Mouse (Mus musculus): ENCODE measurements at regions not wholly inside any gene's neighbourhood (a gene's known extent, or its start where the extent isn't known, plus 50 kb on each side); places are given as distances from the start of the nearest gene placed in this dataset.

DNA sequence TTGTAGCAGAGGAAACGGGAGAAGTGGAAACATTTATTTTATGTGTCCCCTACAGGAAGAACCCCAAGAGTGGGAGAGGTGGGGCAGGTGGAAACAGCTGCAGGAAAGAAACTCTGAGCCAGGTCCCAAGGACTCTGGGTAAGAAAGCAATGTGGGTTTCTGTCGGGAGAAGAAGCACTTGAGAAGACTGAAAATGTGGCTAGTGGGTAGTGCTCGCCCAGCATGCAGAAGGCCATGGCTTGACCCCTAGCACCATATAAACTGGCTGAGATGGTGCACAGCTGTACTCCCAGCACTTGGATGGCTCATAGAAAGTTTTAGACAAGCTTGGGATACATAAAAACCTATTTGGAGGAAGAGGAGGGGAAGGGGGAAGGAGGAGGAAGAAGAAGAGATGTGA lies 71.9 kb upstream of the Jade1 start:
- H3K27ac ChIP-seq (ENCODE audit: low read depth, low read length): no peak overlapping the region
- H3K9me3 ChIP-seq (ENCODE audit: control insufficient read depth, low read length): no peaks in the 10 kb centered on the region
- H3K4me3 ChIP-seq (ENCODE audit: low read depth, low read length): no peak overlapping the region
- H3K4me1 ChIP-seq (ENCODE audit: control insufficient read depth, insufficient read depth, low read length): no peaks in the 10 kb centered on the region
- H3K4me2 ChIP-seq (ENCODE audit: low read depth): no peak overlapping the region
- ATAC-seq (ENCODE audit: insufficient read depth, low FRiP score, low TSS enrichment): no peak
- DNase-seq (ENCODE audit: low spot score): no peak
- no peaks in the 10 kb centered on the region for H3K36me3 ChIP-seq (ENCODE audit: control insufficient read depth, insufficient read depth, low read length)
- no peak overlapping the region for H3K9ac ChIP-seq (ENCODE audit: low read length)
- no peaks in the 10 kb centered on the region for H3K27me3 ChIP-seq (ENCODE audit: control insufficient read depth, insufficient read depth, low read length)
- 66% methylated on average over 3 of the region's 3 CpGs for WGBS

DNA sequence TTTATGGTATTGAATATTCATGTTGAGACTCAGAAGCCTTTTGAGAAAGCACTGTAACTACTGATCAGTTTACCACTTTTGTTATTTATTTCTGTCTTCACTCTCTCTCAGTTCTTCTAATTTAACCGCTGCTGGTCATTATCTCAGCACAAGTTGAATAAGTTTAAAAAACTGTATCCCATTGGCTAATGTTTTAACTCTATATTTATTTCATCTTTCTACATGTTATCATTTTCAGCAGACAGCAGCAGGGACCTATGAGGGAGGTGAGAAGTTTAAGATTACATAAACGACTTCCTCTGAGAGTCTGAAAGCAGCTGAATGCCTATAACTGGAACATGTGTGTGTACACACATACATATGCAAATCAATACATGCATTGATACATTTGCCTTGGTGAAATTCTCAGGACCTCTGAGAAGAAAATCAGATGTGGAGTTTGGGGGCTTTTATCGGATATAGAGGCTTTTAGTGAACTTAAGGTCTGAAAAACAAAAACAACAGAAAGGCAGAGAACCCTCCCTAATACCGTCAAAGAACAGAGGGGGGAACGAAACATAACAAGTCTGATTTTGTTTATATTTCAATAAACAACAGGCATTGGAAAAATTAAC lies 72.5 kb upstream of the Jade1 start:
- no peak for DNase-seq (ENCODE audit: low spot score)
- no peak overlapping the region for H3K27ac ChIP-seq (ENCODE audit: low read depth, low read length)
- no peaks in the 10 kb centered on the region for H3K4me1 ChIP-seq (ENCODE audit: control insufficient read depth, insufficient read depth, low read length)
- H3K9ac ChIP-seq (ENCODE audit: low read length): no peak overlapping the region
- H3K9me3 ChIP-seq (ENCODE audit: control insufficient read depth, low read length): no peaks in the 10 kb centered on the region
- H3K4me2 ChIP-seq (ENCODE audit: low read depth): no peak overlapping the region
- H3K36me3 ChIP-seq (ENCODE audit: control insufficient read depth, insufficient read depth, low read length): no peaks in the 10 kb centered on the region
- ATAC-seq (ENCODE audit: insufficient read depth, low FRiP score, low TSS enrichment): no peak
- no peaks in the 10 kb centered on the region for H3K27me3 ChIP-seq (ENCODE audit: control insufficient read depth, insufficient read depth, low read length)
- H3K4me3 ChIP-seq (ENCODE audit: low read depth, low read length): no peak overlapping the region
- 80% methylated on average over 5 of the region's 5 CpGs for WGBS

DNA sequence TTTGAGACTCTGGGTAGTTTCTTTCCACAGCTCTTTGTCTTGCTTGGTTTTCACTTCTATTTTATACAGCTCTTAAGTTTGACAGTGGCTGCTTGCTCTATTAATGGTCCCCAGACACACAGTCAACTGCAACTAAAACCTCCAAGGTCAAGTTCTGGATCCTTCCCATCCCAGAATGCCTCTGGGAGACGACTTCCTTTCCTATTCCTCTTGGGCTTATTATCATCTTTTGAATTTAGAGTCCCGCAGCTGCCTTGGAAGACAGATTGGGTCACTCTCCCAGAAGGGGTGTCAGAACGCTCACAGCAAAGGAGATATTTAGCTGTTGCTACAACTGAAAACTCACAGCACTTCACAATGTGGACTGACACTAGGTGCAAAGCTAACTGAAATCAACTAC lies 75.3 kb upstream of the Jade1 start:
- no peaks in the 10 kb centered on the region for H3K9me3 ChIP-seq (ENCODE audit: control insufficient read depth, low read length)
- H3K36me3 ChIP-seq (ENCODE audit: control insufficient read depth, insufficient read depth, low read length): no peaks in the 10 kb centered on the region
- H3K4me3 ChIP-seq (ENCODE audit: low read depth, low read length): no peak overlapping the region
- H3K27ac ChIP-seq (ENCODE audit: low read depth, low read length): no peak overlapping the region
- H3K9ac ChIP-seq (ENCODE audit: low read length): no peak overlapping the region
- no peak for DNase-seq (ENCODE audit: low spot score)
- H3K4me2 ChIP-seq (ENCODE audit: low read depth): no peak overlapping the region
- no peaks in the 10 kb centered on the region for H3K27me3 ChIP-seq (ENCODE audit: control insufficient read depth, insufficient read depth, low read length)
- ATAC-seq (ENCODE audit: insufficient read depth, low FRiP score, low TSS enrichment): no peak
- WGBS: 86% methylated on average over 3 of the region's 3 CpGs
- no peaks in the 10 kb centered on the region for H3K4me1 ChIP-seq (ENCODE audit: control insufficient read depth, insufficient read depth, low read length)

DNA sequence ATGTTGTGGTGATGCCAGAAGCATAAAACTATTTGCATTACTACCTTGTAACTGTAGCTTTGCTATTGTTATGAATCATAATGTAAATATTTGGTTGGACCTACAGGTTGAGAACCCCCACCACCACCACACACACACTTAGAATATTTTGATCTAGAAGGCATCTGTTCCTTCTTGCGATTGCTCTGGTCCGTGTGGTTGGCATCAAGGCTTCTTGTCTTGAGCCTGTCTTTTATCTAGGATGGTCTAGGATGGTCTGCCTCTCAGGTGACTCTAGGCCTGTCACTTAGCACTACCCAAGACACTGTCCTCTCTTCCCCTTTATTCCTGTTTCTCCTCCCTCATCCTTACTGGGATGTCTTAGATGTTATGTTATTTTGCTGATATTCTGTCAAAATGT lies 76.6 kb upstream of the Jade1 start:
- 98% methylated on average over 2 of the region's 2 CpGs for WGBS
- H3K4me2 ChIP-seq (ENCODE audit: low read depth): no peak overlapping the region
- no peaks in the 10 kb centered on the region for H3K4me1 ChIP-seq (ENCODE audit: control insufficient read depth, insufficient read depth, low read length)
- no peaks in the 10 kb centered on the region for H3K9me3 ChIP-seq (ENCODE audit: control insufficient read depth, low read length)
- DNase-seq (ENCODE audit: low spot score): no peak
- H3K27ac ChIP-seq (ENCODE audit: low read depth, low read length): no peak overlapping the region
- H3K36me3 ChIP-seq (ENCODE audit: control insufficient read depth, insufficient read depth, low read length): no peaks in the 10 kb centered on the region
- H3K27me3 ChIP-seq (ENCODE audit: control insufficient read depth, insufficient read depth, low read length): no peaks in the 10 kb centered on the region
- no peak for ATAC-seq (ENCODE audit: insufficient read depth, low FRiP score, low TSS enrichment)
- H3K4me3 ChIP-seq (ENCODE audit: low read depth, low read length): no peak overlapping the region
- no peak overlapping the region for H3K9ac ChIP-seq (ENCODE audit: low read length)

DNA sequence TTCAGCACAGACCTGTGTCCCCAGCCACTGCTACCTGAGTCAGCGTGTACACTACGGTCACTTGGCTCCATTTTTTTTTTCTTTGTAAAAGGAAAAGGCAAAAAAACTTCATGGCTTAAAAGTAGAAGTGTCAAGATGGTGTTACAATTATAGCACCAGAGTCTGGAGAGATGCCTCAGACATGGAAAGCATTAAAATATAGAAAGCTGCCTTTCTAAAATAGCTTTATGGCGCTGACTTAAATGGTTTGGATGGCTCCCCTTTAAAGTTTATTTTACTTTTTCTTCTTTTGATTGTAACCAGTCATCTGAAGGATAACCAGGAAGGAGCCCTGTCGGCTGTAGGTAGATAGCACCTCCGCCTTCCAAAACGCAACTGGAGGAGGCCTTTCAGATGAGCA lies 79.0 kb upstream of the Jade1 start:
- no peaks in the 10 kb centered on the region for H3K27me3 ChIP-seq (ENCODE audit: control insufficient read depth, insufficient read depth, low read length)
- no peaks in the 10 kb centered on the region for H3K4me1 ChIP-seq (ENCODE audit: control insufficient read depth, insufficient read depth, low read length)
- no peaks in the 10 kb centered on the region for H3K9me3 ChIP-seq (ENCODE audit: control insufficient read depth, low read length)
- H3K36me3 ChIP-seq (ENCODE audit: control insufficient read depth, insufficient read depth, low read length): no peaks in the 10 kb centered on the region
- no peak overlapping the region for H3K9ac ChIP-seq (ENCODE audit: low read length)
- H3K4me3 ChIP-seq (ENCODE audit: low read depth, low read length): no peak overlapping the region
- no peak overlapping the region for H3K4me2 ChIP-seq (ENCODE audit: low read depth)
- no peak for DNase-seq (ENCODE audit: low spot score)
- no peak overlapping the region for H3K27ac ChIP-seq (ENCODE audit: low read depth, low read length)
- WGBS: 90% methylated on average over 6 of the region's 6 CpGs
- ATAC-seq (ENCODE audit: insufficient read depth, low FRiP score, low TSS enrichment): no peak

DNA sequence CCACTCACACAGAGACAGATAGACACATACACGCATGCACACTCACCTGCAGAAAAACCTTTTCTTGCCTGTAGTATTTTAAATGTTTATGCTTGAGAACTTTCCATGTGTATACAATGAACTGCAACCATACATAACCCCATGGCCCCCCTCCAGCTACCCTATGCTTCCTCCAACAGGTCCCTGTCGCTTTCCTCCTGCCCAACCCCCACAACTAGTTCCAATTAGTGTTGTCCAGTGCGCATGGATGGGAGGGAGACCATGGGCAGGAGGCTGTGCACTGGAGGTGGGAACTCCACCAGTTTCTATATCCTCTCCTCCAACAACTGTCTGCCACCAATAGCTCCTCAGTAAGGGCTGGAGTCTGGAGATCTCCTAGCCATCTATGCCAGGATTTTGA lies 82.9 kb upstream of the Jade1 start:
- ATAC-seq (ENCODE audit: insufficient read depth, low FRiP score, low TSS enrichment) (no peak), DNase-seq (ENCODE audit: low spot score) (no peak)
- Histone ChIP-seq H3K9me3 (ENCODE audit: control insufficient read depth, low read length) (no peaks in the 10 kb centered on the region), H3K4me1 (ENCODE audit: control insufficient read depth, insufficient read depth, low read length) (no peaks in the 10 kb centered on the region), H3K27ac (ENCODE audit: low read depth, low read length) (no peak overlapping the region), H3K36me3 (ENCODE audit: control insufficient read depth, insufficient read depth, low read length) (no peaks in the 10 kb centered on the region), H3K4me3 (ENCODE audit: low read depth, low read length) (no peak overlapping the region), H3K4me2 (ENCODE audit: low read depth) (no peak overlapping the region), H3K27me3 (ENCODE audit: control insufficient read depth, insufficient read depth, low read length) (no peaks in the 10 kb centered on the region), H3K9ac (ENCODE audit: low read length) (no peak overlapping the region)
- 87% methylated on average over 3 of the region's 3 CpGs for WGBS

DNA sequence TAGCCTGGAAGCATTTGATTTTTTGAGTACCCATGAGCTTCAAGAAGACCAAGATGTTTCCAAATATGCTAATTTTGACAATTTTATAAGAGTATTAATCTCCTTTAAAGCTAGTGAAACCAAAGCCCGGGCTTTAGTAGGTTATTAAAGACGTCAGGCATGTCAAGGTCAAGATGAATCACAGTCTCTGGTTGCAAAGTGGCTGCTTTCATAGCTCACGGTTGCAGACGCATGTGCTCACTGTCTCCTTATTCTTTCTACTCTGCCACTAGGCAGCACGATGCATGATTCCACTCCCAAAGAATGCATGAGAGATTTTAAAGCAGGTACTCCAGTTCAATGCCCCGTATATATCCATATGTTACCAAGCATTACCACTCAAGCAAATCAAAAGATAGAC lies 86.4 kb upstream of the Jade1 start:
- Histone ChIP-seq H3K36me3 (ENCODE audit: control insufficient read depth, insufficient read depth, low read length) (no peaks in the 10 kb centered on the region), H3K4me1 (ENCODE audit: control insufficient read depth, insufficient read depth, low read length) (no peaks in the 10 kb centered on the region), H3K9me3 (ENCODE audit: control insufficient read depth, low read length) (no peaks in the 10 kb centered on the region), H3K27ac (ENCODE audit: low read depth, low read length) (no peak overlapping the region), H3K27me3 (ENCODE audit: control insufficient read depth, insufficient read depth, low read length) (no peaks in the 10 kb centered on the region), H3K4me3 (ENCODE audit: low read depth, low read length) (no peak overlapping the region), H3K4me2 (ENCODE audit: low read depth) (no peak overlapping the region), H3K9ac (ENCODE audit: low read length) (no peak overlapping the region)
- WGBS: 78% methylated on average over 6 of the region's 6 CpGs
- DNase-seq (ENCODE audit: low spot score): no peak
- ATAC-seq (ENCODE audit: insufficient read depth, low FRiP score, low TSS enrichment): no peak

DNA sequence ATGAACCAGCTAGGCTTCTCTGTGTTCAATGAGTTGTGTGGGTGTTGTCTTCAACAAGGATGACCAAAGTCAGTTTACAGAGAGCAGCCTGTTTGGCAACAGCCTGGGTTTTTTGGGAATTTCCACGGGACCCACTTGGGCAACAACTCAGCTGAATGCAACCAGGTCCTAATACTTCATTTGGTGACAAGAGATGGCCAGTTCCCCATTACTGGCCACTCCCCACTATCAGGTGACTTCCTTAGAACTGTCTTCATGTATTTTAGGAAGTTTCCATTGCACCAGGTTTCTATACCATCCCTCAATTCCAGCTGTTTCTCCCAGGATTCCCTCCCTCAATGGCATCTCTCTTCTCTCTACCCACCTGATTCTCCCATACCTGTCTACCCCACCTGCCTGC lies 87.7 kb upstream of the Jade1 start:
- ATAC-seq (ENCODE audit: insufficient read depth, low FRiP score, low TSS enrichment) (no peak), DNase-seq (ENCODE audit: low spot score) (no peak)
- no peaks in the 10 kb centered on the region for H3K9me3 ChIP-seq (ENCODE audit: control insufficient read depth, low read length)
- no peak overlapping the region for H3K4me2 ChIP-seq (ENCODE audit: low read depth)
- H3K27me3 ChIP-seq (ENCODE audit: control insufficient read depth, insufficient read depth, low read length): no peaks in the 10 kb centered on the region
- no peaks in the 10 kb centered on the region for H3K4me1 ChIP-seq (ENCODE audit: control insufficient read depth, insufficient read depth, low read length)
- no peak overlapping the region for H3K27ac ChIP-seq (ENCODE audit: low read depth, low read length)
- H3K9ac ChIP-seq (ENCODE audit: low read length): no peak overlapping the region
- WGBS: 81% methylated on average over 1 of the region's 1 CpGs
- H3K4me3 ChIP-seq (ENCODE audit: low read depth, low read length): no peak overlapping the region
- H3K36me3 ChIP-seq (ENCODE audit: control insufficient read depth, insufficient read depth, low read length): no peaks in the 10 kb centered on the region

DNA sequence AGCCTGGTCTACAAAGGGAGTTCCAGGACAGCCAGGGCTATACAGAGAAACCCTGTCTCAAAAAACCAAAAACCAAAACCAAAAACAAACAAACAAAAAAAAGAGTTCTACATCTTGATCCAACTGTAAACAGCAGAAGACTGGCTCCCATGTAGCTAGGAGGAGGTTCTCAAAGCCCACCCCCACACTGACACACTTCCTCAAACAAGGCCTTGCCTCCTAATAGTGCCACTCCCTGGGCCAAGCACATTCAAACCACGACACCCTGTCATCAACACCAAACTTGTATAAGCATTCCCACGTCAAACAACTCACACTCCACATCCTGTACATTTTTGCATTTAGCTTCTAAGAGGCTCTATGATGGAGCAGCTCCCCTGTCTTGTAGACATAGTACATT lies 89.6 kb upstream of the Jade1 start:
- Histone ChIP-seq H3K4me3 (ENCODE audit: low read depth, low read length) (no peak overlapping the region), H3K27me3 (ENCODE audit: control insufficient read depth, insufficient read depth, low read length) (no peaks in the 10 kb centered on the region), H3K9me3 (ENCODE audit: control insufficient read depth, low read length) (no peaks in the 10 kb centered on the region), H3K36me3 (ENCODE audit: control insufficient read depth, insufficient read depth, low read length) (no peaks in the 10 kb centered on the region), H3K27ac (ENCODE audit: low read depth, low read length) (no peak overlapping the region), H3K4me1 (ENCODE audit: control insufficient read depth, insufficient read depth, low read length) (no peaks in the 10 kb centered on the region), H3K4me2 (ENCODE audit: low read depth) (no peak overlapping the region), H3K9ac (ENCODE audit: low read length) (no peak overlapping the region)
- ATAC-seq (ENCODE audit: insufficient read depth, low FRiP score, low TSS enrichment) (no peak), DNase-seq (ENCODE audit: low spot score) (no peak)
- 87% methylated on average over 2 of the region's 2 CpGs for WGBS

All from neural tube, embryonic 11.5 days (tissue).